Mouse (Mus musculus): ENCODE results near the gene Rere.

DNA sequence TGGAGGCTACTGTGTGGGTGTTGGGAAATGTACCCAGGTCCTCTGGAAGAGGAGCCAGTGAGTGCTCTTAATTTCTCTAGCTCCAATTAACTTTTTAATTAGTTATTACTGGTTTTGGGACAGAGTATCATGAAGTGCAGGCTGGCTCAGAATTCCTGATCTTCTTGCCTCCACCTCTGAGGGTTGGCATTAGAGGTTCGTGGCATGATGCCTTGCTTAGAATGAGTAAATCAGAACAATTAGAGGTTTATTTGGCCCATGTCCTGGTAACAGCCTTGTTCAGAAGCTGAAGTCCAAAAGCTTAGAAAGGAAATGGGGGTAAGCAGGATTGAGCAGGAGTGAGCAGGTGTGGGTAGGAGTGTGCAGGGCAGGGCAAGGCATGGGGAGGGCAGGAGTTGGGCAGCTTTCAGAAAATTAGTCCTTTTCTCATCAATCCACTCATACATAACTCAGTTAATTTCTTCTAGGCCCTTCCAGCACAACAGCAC lies 94.0 kb downstream of the Rere start:
- no peak for TF ChIP-seq ZNF384 (IDR thresholded peaks at IDR 0.05; ENCODE audit: low read depth, low read length)
- TF ChIP-seq HCFC1 (IDR thresholded peaks at IDR 0.05; ENCODE audit: borderline replicate concordance, insufficient read depth, low read length): no peak
